Mouse (Mus musculus): ENCODE results near the gene Tbcd.
"Not testable (repeated sequence)": the region's sequence is repeated elsewhere in the genome, so short reads cannot be mapped to it uniquely, and the experiment has no call there.

GRCm38 (mm10) chr11:121660604-121661003 is 208.9 kb downstream of the Tbcd start:
- TF ChIP-seq MAX (IDR thresholded peaks at IDR 0.05; ENCODE audit: low read depth); TCF12 (IDR thresholded peaks at IDR 0.05; ENCODE audit: insufficient read depth, poor library complexity, severe bottlenecking): not testable (repeated sequence)
